Comparison of ENCODE assay signal across 16 mouse cellular contexts in genomic region chr3:102743781-102744471, GRCm38 (mm10). TPM values are rescaled to one million over a fixed set of nuclear protein-coding genes. Genes with fewer than 3 reads are reported as not detected.
DNase-seq lines count a peak whose midpoint lies in the region; ATAC-seq and TF ChIP-seq lines count a peak whose summit lies in the region.
"Had no signal": no experiment of that assay in that cellular context is flagged by ENCODE, and none has a peak within 500 bp of the region (broad histone marks: within the 10 kb centered on the region; RNA-seq: fewer than 3 reads in every experiment).

No protein-coding gene starts in this region.

- ATAC-seq in forebrain, embryonic 14.5 days = no peak
- ATAC-seq in forebrain, embryonic 15.5 days (replicated peaks) = no peak
- ATAC-seq in hindbrain, postnatal 0 days = no peak
- ATAC-seq: activated CD4-positive, CD25-positive, alpha-beta regulatory T cell, adult 4 months; midbrain, embryonic 15.5 days had no signal

- intact Hi-C loops in left cerebral cortex, adult 2 months (cut with DNase I) = no loop called here

- 59% methylated on average over 9 of the region's 9 CpGs for WGBS in forebrain, embryonic 14.5 days
- WGBS in forebrain, embryonic 15.5 days = 54% methylated on average over 9 of the region's 9 CpGs
- 72% methylated on average over 9 of the region's 9 CpGs for WGBS in hindbrain, postnatal 0 days

- no peaks in the 10 kb centered on the region for H3K9me3 ChIP-seq in forebrain, embryonic 14.5 days (replicated peaks; ENCODE audit: control insufficient read depth, low read length)
- H3K9me3 ChIP-seq in forebrain, embryonic 15.5 days = no peaks in the 10 kb centered on the region
- H3K9me3 ChIP-seq in hindbrain, postnatal 0 days (ENCODE audit: low read length) = no peaks in the 10 kb centered on the region
- H3K9me3 ChIP-seq: G1E; midbrain, embryonic 15.5 days had no signal

- no peak overlapping the region for H3K27ac ChIP-seq in forebrain, embryonic 14.5 days (ENCODE audit: low read depth, low read length)
- no peak overlapping the region for H3K27ac ChIP-seq in forebrain, embryonic 15.5 days (replicated peaks)
- H3K27ac ChIP-seq in left cerebral cortex, adult 2 months = peak overlapping the region; percentile 53; the same call in 1 of the 2 replicates
- peak overlapping the region; percentile 17; the same call in 1 of the 2 replicates for H3K27ac ChIP-seq in hindbrain, postnatal 0 days
- H3K27ac ChIP-seq: midbrain, embryonic 15.5 days had no signal

- no peak for TF ChIP-seq POLR2A in brain, embryonic 14.5 days (IDR thresholded peaks at IDR 0.05; ENCODE audit: borderline replicate concordance, extremely low read depth, insufficient read depth, insufficient read length, poor library complexity, severe bottlenecking)

- no peaks in the 10 kb centered on the region for H3K27me3 ChIP-seq in forebrain, embryonic 14.5 days (replicated peaks; ENCODE audit: control insufficient read depth, insufficient read depth, low read length)
- no peaks in the 10 kb centered on the region for H3K27me3 ChIP-seq in forebrain, embryonic 15.5 days
- no peaks in the 10 kb centered on the region for H3K27me3 ChIP-seq in hindbrain, postnatal 0 days (ENCODE audit: insufficient read depth, low read length)
- H3K27me3 ChIP-seq: midbrain, embryonic 15.5 days had no signal

- TF ChIP-seq CTCF in left cerebral cortex, adult 2 months (IDR thresholded peaks at IDR 0.05) = no peak
- TF ChIP-seq CTCF in brain, embryonic 14.5 days (IDR thresholded peaks at IDR 0.05; ENCODE audit: borderline replicate concordance, extremely low read depth, insufficient read depth, insufficient read length) = no peak
- TF ChIP-seq CTCF in hindbrain, postnatal 0 days (IDR thresholded peaks at IDR 0.05; ENCODE audit: low read depth) = no peak

- peak; percentile 51 for DNase-seq in forebrain, embryonic 14.5 days (ENCODE audit: low spot score)
- DNase-seq in left cerebral cortex, adult 2 months (ENCODE audit: extremely low spot score in 1 of 2, low spot score in 2 of 2) = no peak
- DNase-seq in left cerebral cortex, adult 18-20 months (ENCODE audit: low spot score in 2 of 2) = no peak
- DNase-seq in brain, embryonic 14.5 days (ENCODE audit: low read depth) = peak; percentile 68
- peak; percentile 22 for DNase-seq in hindbrain, postnatal 0 days (ENCODE audit: low spot score)
- no peak for DNase-seq in frontal cortex, postnatal 36 days (ENCODE audit: low spot score in 2 of 2)
- DNase-seq in gastrocnemius, postnatal 4 days (ENCODE audit: low spot score in 2 of 2) = no peak
- DNase-seq: cerebellum, postnatal 14 days; kidney, adult 2 months; right cerebral cortex, postnatal 25 days had no signal

- H3K4me2 ChIP-seq in forebrain, embryonic 14.5 days (ENCODE audit: low read length) = no peak overlapping the region
- no peak overlapping the region for H3K4me2 ChIP-seq in forebrain, embryonic 15.5 days (replicated peaks)
- H3K4me2 ChIP-seq in hindbrain, postnatal 0 days (ENCODE audit: low read depth, low read length) = no peak overlapping the region
- H3K4me2 ChIP-seq: midbrain, embryonic 15.5 days had no signal

- H3K36me3 ChIP-seq in forebrain, embryonic 14.5 days (ENCODE audit: control insufficient read depth, insufficient read depth, low read length) = no peaks in the 10 kb centered on the region
- no peaks in the 10 kb centered on the region for H3K36me3 ChIP-seq in forebrain, embryonic 15.5 days
- no peaks in the 10 kb centered on the region for H3K36me3 ChIP-seq in hindbrain, postnatal 0 days (ENCODE audit: insufficient read depth, low read length)
- H3K36me3 ChIP-seq: G1E; midbrain, embryonic 15.5 days had no signal

- peaks cover 9% of the 10 kb centered on the region; the same call in 1 of the 2 replicates for H3K4me1 ChIP-seq in forebrain, embryonic 14.5 days (ENCODE audit: control insufficient read depth, insufficient read depth, low read length)
- peaks cover 12% of the 10 kb centered on the region for H3K4me1 ChIP-seq in forebrain, embryonic 15.5 days
- peaks cover 10% of the 10 kb centered on the region; the same call in 1 of the 2 replicates for H3K4me1 ChIP-seq in hindbrain, postnatal 0 days (ENCODE audit: insufficient read depth, low read length)

- no peak overlapping the region for H3K9ac ChIP-seq in forebrain, embryonic 14.5 days (ENCODE audit: low read length)
- no peak overlapping the region for H3K9ac ChIP-seq in forebrain, embryonic 15.5 days (replicated peaks)
- H3K9ac ChIP-seq in hindbrain, postnatal 0 days (replicated peaks; ENCODE audit: low read length) = no peak overlapping the region
- H3K9ac ChIP-seq: midbrain, embryonic 15.5 days had no signal

- no peak overlapping the region for H3K4me3 ChIP-seq in forebrain, embryonic 14.5 days (ENCODE audit: low read depth, low read length)
- H3K4me3 ChIP-seq in forebrain, embryonic 15.5 days = no peak overlapping the region
- no peak overlapping the region for H3K4me3 ChIP-seq in left cerebral cortex, adult 2 months
- no peak overlapping the region for H3K4me3 ChIP-seq in hindbrain, postnatal 0 days (ENCODE audit: low read length)
- H3K4me3 ChIP-seq: midbrain, embryonic 15.5 days had no signal

RNA-seq across cellular contexts. Expression of gene Tspan2, which starts 9.6 kb away (rescaled TPM):
- polyA plus RNA-seq in forebrain, embryonic 14.5 days (2014; fragmentation: Nextera tagmentation; extraction: Ambion mirVana) = 8.8 and 8.9 TPM in 2 replicates
- 6.7 and 7.5 TPM in 2 replicates for polyA plus RNA-seq in forebrain, embryonic 15.5 days (2015; fragmentation: Nextera tagmentation; extraction: Ambion mirVana)
- 10 to 100 TPM; 50.5 to 51.8 TPM for total RNA-seq in left cerebral cortex, adult 2 months (2021)
- total RNA-seq in left cerebral cortex, adult 18-20 months (2021) = 10 to 100 TPM; 34.6 to 39.4 TPM
- polyA plus RNA-seq in brain, embryonic 14.5 days (2012; rRNA removed) = 6.4 and 8.1 TPM in 2 replicates
- 20.3 and 22.5 TPM in 2 replicates for total RNA-seq in hindbrain, postnatal 0 days (2014; rRNA removed)
- 19.4 and 20.0 TPM in 2 replicates for polyA plus RNA-seq in hindbrain, postnatal 0 days (2015; fragmentation: Nextera tagmentation; extraction: Ambion mirVana)
- total RNA-seq in gastrocnemius, postnatal 4 days (2021) = 10 to 100 TPM; 21.7 to 23.2 TPM
- polyA plus RNA-seq: G1E had no signal

RNA-seq across cellular contexts. Expression of gene Tshb, which starts 38.6 kb away (rescaled TPM):
- polyA plus RNA-seq in forebrain, embryonic 14.5 days (2014; fragmentation: Nextera tagmentation; extraction: Ambion mirVana) = 0.23 TPM in 1 of 2 replicates, not detected in the other
- 0.08 and 0.37 TPM in 2 replicates for polyA plus RNA-seq in forebrain, embryonic 15.5 days (2015; fragmentation: Nextera tagmentation; extraction: Ambion mirVana)
- total RNA-seq in left cerebral cortex, adult 2 months (2021) = not detected
- total RNA-seq in left cerebral cortex, adult 18-20 months (2021) = not detected
- polyA plus RNA-seq in brain, embryonic 14.5 days (2012; rRNA removed) = not detected in 2 replicates
- not detected in 2 replicates for total RNA-seq in hindbrain, postnatal 0 days (2014; rRNA removed)
- polyA plus RNA-seq in hindbrain, postnatal 0 days (2015; fragmentation: Nextera tagmentation; extraction: Ambion mirVana) = 0.39 and 0.71 TPM in 2 replicates
- not detected for total RNA-seq in gastrocnemius, postnatal 4 days (2021)
- total RNA-seq: layer of hippocampus, adult 8-10 months had no signal
- polyA plus RNA-seq: G1E; kidney, adult 2 months; limb, embryonic 14.5 days had no signal

Comparison
In these comparisons a context has a peak if more than half of its experiments do, and no peak if none do; other contexts are left out.
1. DNase-seq: peak in forebrain, embryonic 14.5 days (single experiment), brain, embryonic 14.5 days (single experiment) and hindbrain, postnatal 0 days (single experiment); none in left cerebral cortex, adult 2 months (0 of 2), left cerebral cortex, adult 18-20 months (0 of 2), frontal cortex, postnatal 36 days (0 of 2) and gastrocnemius, postnatal 4 days (0 of 2).
2. H3K27ac ChIP-seq: peak in left cerebral cortex, adult 2 months (single experiment) and hindbrain, postnatal 0 days (single experiment); none in forebrain, embryonic 14.5 days (single experiment) and forebrain, embryonic 15.5 days (single experiment).